Mouse (Mus musculus) lung, postnatal 0 days (tissue): ENCODE measurements around the gene Olfr522. TPM values are rescaled to one million over a fixed set of nuclear protein-coding genes. Genes with fewer than 3 reads are reported as not detected.

Experiments used
- ATAC-seq: fragments of 200-750 bp; cut with Nextera tagmentation; 2 replicates; pipeline ENCODE4 v1.8.0; 2017; ENCODE audit warnings: moderate library complexity
- DNase-seq: peaks from one replicate; pipeline ENCODE4 v3.0.0-alpha.2; 2016; ENCODE audit warnings: low spot score
- H3K27ac ChIP-seq: fragments of 300-500 bp; sonication (generic); 2 replicates; pipeline ENCODE4 v1.5.1; 2014; ENCODE audit warnings: antibody characterized with exemption, mild to moderate bottlenecking, low read length, mixed read lengths
- H3K27me3 ChIP-seq: fragments of 300-500 bp; sonication (generic); replicated peaks from 2 replicates; pipeline ENCODE4 v1.6.1; 2014; ENCODE audit warnings: low read length, mixed read lengths; ENCODE audit not compliant: insufficient read depth
- H3K36me3 ChIP-seq: fragments of 300-500 bp; sonication (generic); 2 replicates; pipeline ENCODE4 v1.6.1; 2014; ENCODE audit warnings: low read length, mixed read lengths; ENCODE audit not compliant: insufficient read depth
- H3K4me1 ChIP-seq: fragments of 300-500 bp; sonication (generic); 2 replicates; pipeline ENCODE4 v1.6.1; 2014; ENCODE audit warnings: antibody characterized with exemption, low read depth, low read length, mixed read lengths; ENCODE audit not compliant: insufficient read depth
- H3K4me2 ChIP-seq: fragments of 300-500 bp; sonication (generic); replicated peaks from 2 replicates; pipeline ENCODE4 v1.6.1; 2014; ENCODE audit warnings: low read depth, mild to moderate bottlenecking, low read length, moderate library complexity, mixed read lengths
- H3K4me3 ChIP-seq: fragments of 300-500 bp; sonication (generic); 2 replicates; pipeline ENCODE4 v1.5.1; 2014; ENCODE audit warnings: low read depth, low read length
- H3K9ac ChIP-seq: fragments of 300-500 bp; sonication (generic); replicated peaks from 2 replicates; pipeline ENCODE4 v1.6.1; 2014; ENCODE audit warnings: low read depth, mild to moderate bottlenecking
- H3K9me3 ChIP-seq: fragments of 300-500 bp; sonication (generic); 2 replicates; pipeline ENCODE4 v1.6.1; 2016; ENCODE audit warnings: low read length, mixed read lengths
- CTCF ChIP-seq: IDR thresholded peaks from 2 replicates; pipeline ENCODE4 v1.5.1; 2016; ENCODE audit warnings: antibody characterized with exemption, mild to moderate bottlenecking
- EP300 ChIP-seq: IDR thresholded peaks from 2 replicates; pipeline ENCODE4 v1.6.1; 2016; ENCODE audit warnings: antibody characterized with exemption, mild to moderate bottlenecking, control low read depth
- WGBS: fragments of 180-500 bp; shearing (Covaris S2); extraction: QIAGEN DNeasy Blood & Tissue Kit; methylation state at CpG from one replicate; pipeline ENCODE4 v1.1.7; 2014; 5-methylcytosine and 5-hydroxymethylcytosine counted together
- polyA plus RNA-seq: library from polyadenylated mRNA; unstranded; fragments of >200 nt; fragmentation: Nextera tagmentation; extraction: Ambion mirVana; gene quantifications from 2 replicates; pipeline ENCODE4 v1.2.1, GENCODE M21; 2015

Gene Olfr522
- polyA plus RNA-seq, 1 experiment from 2014 or later = not detected

- no peak overlapping the region for H3K27ac ChIP-seq
- no peak for TF ChIP-seq EP300
- TF ChIP-seq CTCF = no peak
- ATAC-seq = no peak
- peaks cover 4% of the 10 kb centered on the region; the same call in 1 of the 2 replicates for H3K4me1 ChIP-seq
- H3K4me3 ChIP-seq = no peak overlapping the region
- H3K9ac ChIP-seq = no peak overlapping the region
- WGBS = 57% methylated on average over 13 of the region's 13 CpGs
- H3K4me2 ChIP-seq = no peak overlapping the region
- H3K27me3 ChIP-seq = no peaks in the 10 kb centered on the region
- no peak for DNase-seq
- H3K9me3 ChIP-seq = no peaks in the 10 kb centered on the region
- H3K36me3 ChIP-seq = no peaks in the 10 kb centered on the region
These were observed 43.1 kb downstream of the Olfr522 start for GRCm38 (mm10) chr7:140121338-140121910.

GRCm38 (mm10) chr7:140120484-140120883 lies 44.1 kb downstream of the Olfr522 start:
- DNase-seq (no peak), ATAC-seq (no peak)
- peaks cover 4% of the 10 kb centered on the region; the same call in 1 of the 2 replicates for H3K4me1 ChIP-seq
- H3K27me3 ChIP-seq = no peaks in the 10 kb centered on the region
- H3K9ac ChIP-seq = no peak overlapping the region
- no peaks in the 10 kb centered on the region for H3K9me3 ChIP-seq
- H3K4me3 ChIP-seq = no peak overlapping the region
- no peak overlapping the region for H3K27ac ChIP-seq
- H3K36me3 ChIP-seq = no peaks in the 10 kb centered on the region
- WGBS = 86% methylated on average over 2 of the region's 2 CpGs
- no peak overlapping the region for H3K4me2 ChIP-seq
- TF ChIP-seq EP300 (no peak), CTCF (no peak)

- ATAC-seq = peak; percentile 93
These were observed 48.1 kb downstream of the Olfr522 start, which contains the start of gene Echs1 for GRCm38 (mm10) chr7:140116329-140117054. Gene Echs1, minus strand, starts transcription at chr7:140116476.

GRCm38 (mm10) chr7:140115583-140116328 lies 48.8 kb downstream of the Olfr522 start, which contains the start of gene Paox:
Gene Paox, plus strand, starts transcription at chr7:140115799.
- H3K27me3 ChIP-seq = no peaks in the 10 kb centered on the region
- peak within 1 kb of the TSS; percentile 98 for H3K27ac ChIP-seq
- TF ChIP-seq CTCF (peak; percentile 35; the same call in 1 of the 2 replicates), EP300 (peak; percentile 93)
- under 1% methylated on average over 23 of the region's 23 CpGs for WGBS
- H3K4me3 ChIP-seq = peak within 1 kb of the TSS; percentile 82
- peak; percentile 91 for ATAC-seq
- peak within 1 kb of the TSS; percentile 83 for H3K4me2 ChIP-seq
- H3K9me3 ChIP-seq = no peaks in the 10 kb centered on the region
- H3K36me3 ChIP-seq = peaks cover 8% of the 10 kb centered on the region; the same call in 1 of the 2 replicates
- DNase-seq = peak; percentile 97
- H3K9ac ChIP-seq = peak within 1 kb of the TSS; percentile 74
- H3K4me1 ChIP-seq = no peaks in the 10 kb centered on the region; the same call in 1 of the 2 replicates

More at GRCm38 (mm10) chr7:140116329-140117054, 48.1 kb downstream of the Olfr522 start, which contains the start of gene Echs1:
- peak within 1 kb of the TSS; percentile 83 for H3K4me2 ChIP-seq
- peak within 1 kb of the TSS; percentile 82 for H3K4me3 ChIP-seq
- TF ChIP-seq EP300 (no peak; the same call in 1 of the 2 replicates), CTCF (no peak)
- DNase-seq = peak; percentile 96
- no peaks in the 10 kb centered on the region for H3K9me3 ChIP-seq
- H3K27ac ChIP-seq = peak within 1 kb of the TSS; percentile 98
- no peaks in the 10 kb centered on the region for H3K27me3 ChIP-seq
- WGBS = 4% methylated on average over 28 of the region's 28 CpGs
- 0 out of 2 replicates have a peak, but pooled peaks cover 3% of the 10 kb centered on the region for H3K36me3 ChIP-seq
- no peaks in the 10 kb centered on the region; the same call in 1 of the 2 replicates for H3K4me1 ChIP-seq
- peak within 1 kb of the TSS; percentile 74 for H3K9ac ChIP-seq

- Histone ChIP-seq H3K4me2 (no peak overlapping the region), H3K4me3 (no peak overlapping the region), H3K27me3 (no peaks in the 10 kb centered on the region), H3K36me3 (peaks cover 31% of the 10 kb centered on the region), H3K9me3 (no peaks in the 10 kb centered on the region), H3K9ac (no peak overlapping the region), H3K27ac (no peak overlapping the region), H3K4me1 (no peaks in the 10 kb centered on the region)
- 54% methylated on average over 3 of the region's 3 CpGs for WGBS
- DNase-seq (no peak), ATAC-seq (no peak)
- TF ChIP-seq EP300 = no peak
- no peak for TF ChIP-seq CTCF
These were observed 52.6 kb downstream of the Olfr522 start for GRCm38 (mm10) chr7:140111943-140112342.

Other genes starting within 250 kb of the Olfr522 start
- not detected in 2 replicates for gene Utf1, start 221.0 kb downstream of the Olfr522 start, polyA plus RNA-seq
- gene 6430531B16Rik, start 186.0 kb downstream of the Olfr522 start, polyA plus RNA-seq = 5.6 and 7.3 TPM in 2 replicates
- gene Adam8, start 172.2 kb downstream of the Olfr522 start, polyA plus RNA-seq = 5.8 and 7.0 TPM in 2 replicates
- 21.5 and 23.0 TPM in 2 replicates for gene Zfp511, start 128.4 kb downstream of the Olfr522 start, polyA plus RNA-seq
- gene Tubgcp2, start 128.1 kb downstream of the Olfr522 start, polyA plus RNA-seq = 20.8 and 22.4 TPM in 2 replicates
- not detected in 2 replicates for gene Msx3, start 115.7 kb downstream of the Olfr522 start, polyA plus RNA-seq
- gene Caly, start 82.2 kb downstream of the Olfr522 start, polyA plus RNA-seq = 0.29 TPM in 2 replicates
- not detected in 2 replicates for gene Prap1, start 71.4 kb downstream of the Olfr522 start, polyA plus RNA-seq
- 18.8 and 19.0 TPM in 2 replicates for gene Fuom, start 62.3 kb downstream of the Olfr522 start, polyA plus RNA-seq
- 16.1 and 17.3 TPM in 2 replicates for gene Paox, start 49.0 kb downstream of the Olfr522 start, polyA plus RNA-seq
- 129 and 133 TPM in 2 replicates for gene Echs1, start 48.3 kb downstream of the Olfr522 start, polyA plus RNA-seq
- gene Mtg1, start 27.2 kb downstream of the Olfr522 start, polyA plus RNA-seq = 15.9 and 20.7 TPM in 2 replicates
- gene Sprn, start 9.9 kb downstream of the Olfr522 start, polyA plus RNA-seq = 0.10 and 0.19 TPM in 2 replicates
- not detected in 2 replicates for gene Olfr523, start 8.5 kb upstream of the Olfr522 start, polyA plus RNA-seq
- gene Olfr524, start 41.2 kb upstream of the Olfr522 start, polyA plus RNA-seq = not detected in 2 replicates
- gene Cd163l1, start 53.5 kb upstream of the Olfr522 start, polyA plus RNA-seq = 0.23 and 0.56 TPM in 2 replicates
- gene 5830411N06Rik, start 82.5 kb upstream of the Olfr522 start, polyA plus RNA-seq = 0.05 TPM in 1 of 2 replicates, not detected in the other
- gene Olfr525, start 156.1 kb upstream of the Olfr522 start, polyA plus RNA-seq = not detected in 2 replicates
- gene Olfr527, start 169.3 kb upstream of the Olfr522 start, polyA plus RNA-seq = not detected in 2 replicates
- gene Olfr60, start 196.9 kb upstream of the Olfr522 start, polyA plus RNA-seq = not detected in 2 replicates
- not detected in 2 replicates for gene Olfr530, start 211.6 kb upstream of the Olfr522 start, polyA plus RNA-seq
- gene Olfr531, start 238.2 kb upstream of the Olfr522 start, polyA plus RNA-seq = not detected in 2 replicates